Mouse (Mus musculus): ENCODE results near the gene Rnase12.

GRCm38 (mm10) chr14:51083805-51084204 is 26.3 kb upstream of the Rnase12 start:
- TF ChIP-seq POLR2A (IDR thresholded peaks at IDR 0.05; ENCODE audit: borderline replicate concordance, control insufficient read depth, low read depth, low read length), result no peak
- TF ChIP-seq CTCF (IDR thresholded peaks at IDR 0.05; ENCODE audit: control insufficient read depth, insufficient read depth, low read length), result no peak
